ENCODE assay signal across 14 mouse cellular contexts in genomic region chr9:56208817-56209216, GRCm38 (mm10).
"Had no signal": no experiment of that assay in that cellular context is flagged by ENCODE, and none has a peak within 500 bp of the region (broad histone marks: within the 10 kb centered on the region; RNA-seq: fewer than 3 reads in every experiment).

No protein-coding gene starts in this region.

- H3K9me3 ChIP-seq: kidney, embryonic 15.5 days; midbrain, embryonic 10.5 days had no signal

- H3K4me3 ChIP-seq: kidney, embryonic 15.5 days; limb, embryonic 13.5 days; midbrain, embryonic 10.5 days had no signal

- H3K4me2 ChIP-seq: kidney, embryonic 15.5 days; limb, embryonic 13.5 days had no signal

- DNase-seq: kidney, adult 2 months; kidney, postnatal 14 days; left cerebral cortex, postnatal 4 days; lung, adult 18-20 months; lung, postnatal 36 days; midbrain, embryonic 14.5 days; right cerebral cortex, postnatal 14 days; thymus, adult 18-20 months; thymus, postnatal 4 days had no signal

- H3K27ac ChIP-seq: kidney, embryonic 15.5 days; limb, embryonic 13.5 days; liver, embryonic 14.5 days; midbrain, embryonic 10.5 days had no signal

- H3K9ac ChIP-seq: kidney, embryonic 15.5 days; limb, embryonic 13.5 days; liver, embryonic 14.5 days had no signal

- ATAC-seq: lung, postnatal 0 days had no signal

- H3K27me3 ChIP-seq: kidney, embryonic 15.5 days; limb, embryonic 13.5 days had no signal
